Mouse (Mus musculus) layer of hippocampus, postnatal 10 days (tissue): ENCODE results near the gene Gria1. TPM values are rescaled to one million over a fixed set of nuclear protein-coding genes. Genes with fewer than 3 reads are reported as not detected.
A peak's percentile ranks its signal among the peaks of the same experiment; 100 is the strongest.

Experiments
- DNase-seq, 2 experiments: peaks; one replicate each; pipeline ENCODE4 v3.0.0; 2021; ENCODE audit warnings: low spot score in 2 of 2
- total RNA-seq, 2 experiments: library from RNA; stranded (reverse); gene quantifications; 2 replicates each; pipeline ENCODE4 v1.2.3; 2021

Gene Gria1
- total RNA-seq, 2 experiments from 2014 or later: 456 to 489 TPM

DNA sequence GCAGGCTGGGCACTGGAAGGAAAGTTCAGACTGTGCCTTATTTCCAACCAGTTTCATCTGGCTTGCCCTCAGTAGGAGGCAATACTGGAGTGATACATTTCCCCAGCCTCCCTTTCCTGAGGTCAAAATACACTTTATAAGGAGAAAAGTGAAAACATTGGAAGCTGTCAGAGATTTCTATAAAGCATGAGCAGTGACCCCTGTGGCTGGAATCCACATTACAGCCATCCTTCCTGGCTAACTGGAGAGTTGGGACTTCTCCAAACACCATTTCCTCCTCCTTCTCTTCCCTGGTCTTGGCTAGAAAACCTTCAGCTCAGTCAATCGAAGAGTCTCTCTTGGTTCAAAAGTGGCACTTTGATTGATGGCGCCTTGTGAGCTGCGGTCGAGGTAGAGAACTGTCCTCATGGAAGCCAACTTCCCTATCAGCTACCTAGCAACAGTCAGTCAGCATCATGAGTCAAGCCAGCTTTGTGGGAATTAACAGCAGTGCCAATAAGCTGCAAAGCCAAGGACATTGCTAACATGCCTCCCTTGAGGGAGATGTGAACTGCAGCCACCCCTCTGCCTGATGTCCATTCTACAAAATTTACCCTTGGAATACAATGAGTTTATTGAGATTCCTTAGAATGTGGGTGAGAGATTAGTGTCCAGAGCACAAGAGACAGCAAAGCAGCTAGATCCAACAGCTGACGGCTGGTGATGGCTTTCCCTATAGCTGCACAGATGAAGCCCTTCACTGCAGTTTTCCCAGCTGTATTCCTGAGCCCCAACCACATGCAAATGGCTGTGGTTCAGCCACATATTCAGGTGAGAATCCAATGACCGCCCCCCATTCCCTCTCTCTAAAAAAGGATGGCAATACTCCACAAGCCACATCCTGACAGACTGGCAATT, 40.7 kb downstream of the Gria1 start:
- peak in 1 of 2 experiments; percentile 35 for DNase-seq

DNA sequence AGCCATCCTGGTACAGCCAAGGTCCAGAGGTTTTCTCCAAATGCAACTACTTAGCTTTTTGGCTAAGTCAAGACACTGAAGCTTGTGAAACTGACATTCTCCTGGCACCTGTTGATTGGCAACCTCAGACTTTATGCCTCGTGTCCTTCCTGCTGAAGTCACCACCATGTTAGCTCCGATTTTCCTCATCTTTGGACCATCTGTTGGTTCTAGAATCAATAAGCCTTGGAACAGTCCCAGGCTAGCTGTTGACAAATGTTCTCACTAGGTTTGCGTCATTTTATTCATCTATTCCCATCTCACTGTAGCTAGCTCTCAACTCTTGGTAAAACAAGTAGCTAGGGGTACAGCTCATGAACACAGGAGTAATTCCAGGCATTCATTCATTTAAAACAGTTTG, 51.3 kb downstream of the Gria1 start:
- no peak for DNase-seq

DNA sequence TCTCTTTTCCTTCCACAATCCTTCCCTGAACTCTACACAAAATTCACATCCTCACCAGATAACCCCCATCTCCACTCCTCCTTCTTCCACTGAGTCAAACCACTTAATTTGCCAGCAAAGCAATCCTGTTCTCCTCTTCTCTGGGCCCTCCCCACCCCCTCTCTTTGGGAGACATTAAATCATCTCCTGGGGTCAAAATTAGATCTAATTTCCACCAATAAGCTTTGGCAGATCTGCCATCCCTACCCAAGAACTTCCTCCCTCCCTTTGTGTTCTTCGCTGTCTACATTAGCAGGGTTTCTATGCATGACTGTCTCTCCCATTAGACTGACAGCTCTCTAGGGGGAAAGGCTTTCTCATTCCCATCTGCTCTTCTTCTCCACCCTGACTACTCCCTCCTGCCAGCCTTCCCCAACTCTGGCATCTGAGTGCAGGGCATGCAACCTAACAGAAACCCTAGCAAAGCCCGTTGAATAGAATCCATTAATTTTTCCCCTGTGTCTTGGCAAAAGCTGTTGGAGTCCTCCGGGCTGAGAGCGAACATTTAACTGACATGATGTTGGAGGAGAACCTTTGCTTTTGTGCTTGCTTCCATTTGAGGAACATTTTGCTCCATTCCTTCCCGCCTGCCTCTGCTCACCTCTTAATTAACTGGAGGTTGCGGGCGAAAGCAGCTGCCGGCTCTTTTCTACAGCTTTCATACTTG, 59.2 kb downstream of the Gria1 start:
- peak; percentile 23 to 40 for DNase-seq

DNA sequence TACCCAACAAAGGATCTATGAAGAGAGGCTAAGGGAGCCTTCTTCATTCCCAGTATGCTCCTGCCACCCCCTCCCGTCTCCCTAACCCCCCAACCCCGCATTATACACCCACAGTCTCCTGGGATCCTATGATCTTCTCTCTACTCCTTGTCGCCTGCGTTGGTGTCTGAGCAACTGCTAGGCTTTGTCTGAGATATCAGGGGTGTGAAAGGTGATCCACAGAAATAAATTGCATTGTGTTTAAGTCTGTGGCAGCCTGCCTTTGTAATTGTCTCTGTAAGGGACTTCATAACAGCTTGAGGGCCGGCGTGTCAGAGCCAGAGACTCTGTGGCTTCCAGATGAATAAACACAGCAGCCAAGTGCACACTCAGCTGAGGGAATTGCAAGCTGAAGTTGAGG, 61.0 kb downstream of the Gria1 start:
- DNase-seq: no peak

DNA sequence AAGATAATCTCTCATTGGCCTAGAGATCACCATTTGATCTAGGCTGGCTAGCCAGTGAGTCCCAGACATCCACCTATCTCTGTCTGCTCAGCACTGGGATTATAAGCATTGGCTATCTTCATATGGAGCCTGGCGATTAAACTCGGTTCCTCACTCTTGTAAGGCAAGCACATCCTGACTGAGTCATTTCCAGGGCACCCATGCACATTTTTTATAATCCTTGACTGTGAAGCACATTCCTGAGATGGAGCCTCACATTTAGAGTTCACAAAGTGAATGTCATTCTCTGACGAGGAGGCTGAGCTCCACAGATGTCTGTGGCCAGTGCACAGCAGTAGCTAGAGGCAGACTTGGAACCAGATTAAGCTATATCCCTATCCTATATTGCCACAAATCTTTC, 68.2 kb downstream of the Gria1 start:
- no peak for DNase-seq

DNA sequence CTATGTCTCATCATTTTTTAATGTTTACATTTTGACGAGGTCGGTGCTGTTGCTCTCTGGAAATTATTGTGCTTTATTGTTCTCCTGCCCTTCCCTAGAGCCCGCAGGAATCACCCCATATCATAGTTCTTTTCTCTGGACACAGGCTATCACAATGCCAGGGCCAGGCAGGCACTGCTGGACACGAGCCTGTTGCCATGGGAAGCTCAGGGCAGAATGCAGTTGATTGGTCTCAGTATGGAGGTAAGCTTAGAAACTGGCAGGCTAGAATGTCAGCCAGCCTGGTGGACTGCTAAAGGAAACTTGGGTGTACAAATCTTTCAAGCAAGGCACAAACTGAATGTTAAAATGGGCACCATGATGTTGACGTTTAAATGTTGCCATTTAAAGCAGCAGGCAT, 78.3 kb downstream of the Gria1 start:
- DNase-seq: peak in 1 of 2 experiments; percentile 23

DNA sequence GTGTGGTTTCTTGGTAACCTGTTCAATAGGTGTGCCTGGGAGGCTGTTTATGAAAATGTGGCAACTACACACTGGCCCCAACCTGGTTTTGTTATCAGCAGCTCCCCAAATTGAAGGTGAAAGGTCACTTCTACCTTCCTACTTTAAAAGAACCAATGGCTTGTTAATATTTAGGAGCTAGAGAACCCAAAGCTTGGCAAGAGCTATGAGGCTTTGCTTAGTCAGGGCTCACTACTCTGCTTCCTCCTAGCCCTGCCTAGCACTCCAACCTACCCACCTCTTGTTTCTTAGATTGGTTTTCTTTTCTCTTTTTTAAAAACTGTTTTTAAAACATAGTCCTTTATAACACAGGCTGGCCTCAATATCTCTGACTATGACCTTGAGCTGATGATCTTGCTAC, 79.5 kb downstream of the Gria1 start:
- no peak for DNase-seq

DNA sequence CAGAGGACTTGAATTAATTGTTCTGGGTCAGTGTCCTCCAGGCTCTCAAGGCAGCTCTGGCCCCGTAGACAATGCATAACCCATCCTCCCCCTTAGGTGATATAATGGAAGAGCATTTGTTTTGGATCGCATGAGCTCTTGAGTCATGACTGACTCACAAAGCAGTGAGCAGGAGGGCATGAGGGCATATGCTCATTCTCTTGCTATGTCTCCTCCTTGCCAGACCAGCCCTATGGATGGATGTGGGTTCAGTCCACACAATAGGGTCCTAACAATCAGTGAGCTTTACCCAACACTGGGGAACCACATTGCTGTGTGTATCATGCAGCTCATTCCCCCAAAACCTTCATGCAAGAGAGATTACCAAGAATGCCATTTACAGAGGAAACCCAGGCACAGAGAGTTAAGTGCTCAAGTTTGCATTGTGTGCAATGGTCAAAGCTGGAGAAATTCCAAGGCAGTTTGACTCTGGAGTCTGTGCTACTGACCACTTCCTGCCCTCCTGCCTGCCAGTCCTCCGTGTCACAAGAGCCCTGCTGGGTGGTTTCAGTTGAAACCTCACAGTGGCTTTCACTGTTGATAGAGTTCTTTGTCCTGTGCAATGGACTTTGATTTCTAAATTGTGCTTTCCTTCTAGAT, 80.2 kb downstream of the Gria1 start:
- DNase-seq: no peak

DNA sequence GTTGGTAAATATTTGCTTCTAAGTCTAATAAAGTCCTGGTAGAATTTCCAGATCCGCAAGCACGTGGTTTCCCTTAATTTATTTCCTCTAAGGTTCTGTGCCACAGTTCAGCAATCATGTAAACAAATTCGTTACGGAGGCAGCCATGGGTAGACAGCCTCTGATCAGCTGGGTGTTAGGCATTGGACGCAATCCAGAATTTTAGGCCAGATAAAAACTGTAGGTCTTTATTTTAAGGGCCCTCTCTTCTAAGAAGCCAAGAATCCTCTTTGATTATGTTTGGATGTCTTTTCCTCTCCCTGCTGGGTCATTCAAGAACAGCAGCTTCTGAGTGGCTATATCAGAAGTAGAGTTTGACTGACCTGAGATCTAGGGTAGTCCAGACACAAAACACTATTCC, 89.3 kb downstream of the Gria1 start:
- DNase-seq: no peak

DNA sequence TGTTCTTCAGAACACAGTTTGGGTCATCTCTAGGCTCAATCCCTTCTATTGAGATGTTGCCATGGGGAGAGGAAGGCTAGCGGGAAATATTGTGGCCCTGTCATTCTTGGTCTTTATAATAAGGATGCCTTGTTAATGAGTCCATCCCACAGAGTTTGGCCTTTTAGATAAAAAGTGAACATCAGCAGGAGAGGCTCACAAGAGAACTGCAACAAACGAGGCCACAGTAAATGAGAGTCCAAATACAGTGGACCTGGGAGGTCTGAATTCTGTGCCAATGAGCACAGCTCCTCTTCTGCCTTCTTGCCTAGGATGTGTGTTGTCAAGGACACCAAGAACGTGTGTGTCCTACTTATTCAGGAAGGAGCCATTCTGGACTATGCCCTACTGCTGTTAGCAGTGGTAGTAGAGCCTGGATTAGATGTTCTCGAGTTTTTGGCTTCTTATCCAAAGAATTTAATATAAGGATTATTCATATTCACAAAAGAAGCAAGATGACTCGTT, 92.6 kb downstream of the Gria1 start:
- no peak for DNase-seq

DNA sequence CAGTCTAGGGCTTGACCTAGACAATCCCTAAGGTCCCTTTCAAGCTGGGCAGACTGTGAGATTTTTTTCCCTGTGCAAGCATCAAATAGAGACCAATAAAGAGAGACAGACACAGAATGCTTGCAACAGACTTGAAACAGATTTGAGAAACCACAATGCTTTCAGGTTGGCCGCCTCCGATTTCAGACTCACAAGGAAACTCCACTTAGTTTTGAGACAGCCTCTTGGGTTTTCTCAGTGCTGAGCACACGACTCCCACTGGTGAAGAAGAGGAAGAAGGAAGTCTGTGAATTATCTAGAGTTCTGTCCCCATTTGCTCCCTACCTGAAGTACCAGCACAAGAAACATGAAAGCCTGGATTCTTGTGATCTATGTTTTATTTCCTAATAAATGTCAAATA, 94.5 kb downstream of the Gria1 start:
- no peak for DNase-seq

DNA sequence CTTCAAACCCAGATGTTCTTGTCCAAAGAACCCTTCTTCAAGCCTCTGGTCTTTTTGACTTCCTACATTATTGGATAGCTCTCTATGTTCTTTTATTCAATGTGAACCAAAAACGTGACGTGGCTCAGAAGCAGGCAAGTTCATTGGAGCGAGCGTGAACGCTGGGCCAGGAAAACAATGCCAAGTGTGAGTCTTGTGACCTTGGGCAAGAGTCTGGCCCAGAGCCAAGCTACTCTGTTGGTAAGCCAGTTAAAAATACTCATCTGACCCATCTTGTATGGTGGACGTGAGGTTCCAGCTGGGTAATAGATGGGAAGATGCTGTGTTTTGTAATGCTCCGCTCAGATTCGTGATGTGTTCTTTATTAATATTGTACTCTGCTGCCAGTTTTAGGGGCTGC, 101.2 kb downstream of the Gria1 start:
- DNase-seq: peak; percentile 32 to 45

DNA sequence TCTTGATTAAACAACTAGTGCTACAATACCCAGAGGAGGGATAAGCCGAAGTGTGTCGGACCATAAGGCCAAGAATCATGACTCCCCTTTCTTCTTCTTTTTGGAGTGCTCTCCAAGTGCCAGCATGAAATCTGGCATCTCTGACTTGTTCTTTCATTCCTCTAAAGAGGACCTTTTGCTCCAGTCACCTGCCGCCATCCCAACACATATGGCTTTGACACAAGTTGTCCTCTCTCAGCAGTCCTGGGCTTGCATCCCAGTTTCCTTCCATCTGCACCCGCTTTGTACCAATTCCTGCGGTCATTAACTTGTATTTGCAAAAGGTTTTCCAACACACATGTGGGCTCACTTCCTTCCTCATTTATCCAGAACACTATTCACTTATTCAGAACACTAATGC, 103.2 kb downstream of the Gria1 start:
- DNase-seq: no peak

DNA sequence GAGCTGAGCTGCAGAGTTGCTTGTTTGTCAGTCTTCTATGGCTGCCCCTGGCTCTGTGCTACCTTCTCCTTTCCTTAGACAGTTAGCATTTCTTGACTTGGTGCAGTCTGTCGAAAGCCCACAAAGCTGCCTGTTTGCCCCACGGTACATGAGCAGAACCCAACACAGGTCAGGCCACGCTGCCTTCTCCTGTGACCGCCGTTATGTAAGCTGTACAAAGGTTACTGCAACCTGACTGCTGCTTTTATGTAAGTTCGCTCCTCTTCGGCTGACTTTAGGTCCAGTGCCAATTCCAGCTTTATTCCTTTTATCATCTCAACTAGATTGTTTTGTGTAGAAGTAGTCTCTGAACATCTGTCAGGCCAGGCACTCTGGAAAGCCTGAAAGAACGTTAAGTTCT, 115.9 kb downstream of the Gria1 start:
- no peak for DNase-seq

DNA sequence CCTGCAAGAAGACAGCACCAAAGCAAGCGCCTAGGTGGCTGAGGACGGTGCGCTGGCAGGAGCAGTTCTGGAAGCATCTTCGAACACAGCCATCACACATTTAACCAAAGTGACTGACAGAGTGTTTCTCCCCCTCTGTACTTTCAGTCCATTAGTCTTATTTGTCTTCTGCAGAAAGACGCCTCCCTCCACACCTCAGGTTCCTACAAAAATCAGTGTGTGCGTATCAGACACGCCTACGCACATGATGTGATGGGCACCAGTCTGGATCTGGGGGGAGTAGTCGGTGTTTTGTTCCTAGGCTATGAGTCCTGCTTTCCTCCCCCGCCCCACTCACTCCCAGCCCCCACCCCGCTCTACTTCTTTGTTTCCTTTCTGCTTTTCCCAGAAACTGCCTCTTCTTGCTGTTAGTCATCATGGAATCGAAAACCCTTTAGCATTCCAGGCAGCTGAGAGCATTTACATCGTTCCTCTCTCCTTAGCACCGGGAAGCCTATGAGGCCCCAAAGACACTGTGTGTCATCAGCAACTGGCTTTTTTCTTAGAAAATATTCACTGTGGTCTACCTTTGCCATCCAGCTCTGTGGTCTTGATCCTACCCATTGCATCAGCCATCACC, 129.1 kb downstream of the Gria1 start:
- DNase-seq: no peak

DNA sequence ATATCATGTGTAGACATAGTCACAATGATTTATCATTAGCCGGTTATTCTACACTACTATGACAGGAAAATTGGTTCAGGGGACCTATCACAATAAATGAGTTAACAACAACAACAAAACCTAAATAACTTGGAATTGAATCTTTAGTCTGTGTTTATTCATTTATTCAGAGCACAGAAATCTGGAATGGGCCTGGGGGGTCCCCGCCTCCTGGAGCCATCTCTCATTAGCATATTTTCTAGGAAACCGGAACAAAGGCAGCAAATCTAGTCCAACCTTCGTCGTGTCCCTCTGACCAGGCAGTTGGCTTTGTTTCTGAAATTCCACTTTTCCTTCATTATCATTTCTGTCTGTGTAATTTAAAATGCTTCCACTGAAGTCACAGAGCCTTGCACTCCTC, 132.5 kb downstream of the Gria1 start:
- DNase-seq: no peak

DNA sequence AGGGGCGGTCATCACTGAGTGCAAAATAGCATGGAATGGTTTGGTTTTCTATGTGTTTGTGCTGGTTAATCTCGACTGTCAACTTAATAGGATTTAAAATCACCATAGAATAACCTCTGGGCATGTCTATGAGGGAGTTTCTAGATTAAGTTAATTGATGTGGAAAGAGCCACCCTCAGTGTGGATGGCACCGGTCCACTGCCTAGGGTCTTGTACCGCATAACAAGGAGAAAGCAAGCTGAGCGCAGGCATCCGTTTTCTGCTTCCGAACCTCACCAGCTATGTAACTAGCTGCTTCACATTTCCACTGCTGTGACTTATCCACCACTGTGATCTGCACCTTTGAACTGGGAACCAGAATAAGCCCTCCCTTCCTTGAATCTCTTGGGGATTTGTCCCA, 134.0 kb downstream of the Gria1 start:
- DNase-seq: no peak

DNA sequence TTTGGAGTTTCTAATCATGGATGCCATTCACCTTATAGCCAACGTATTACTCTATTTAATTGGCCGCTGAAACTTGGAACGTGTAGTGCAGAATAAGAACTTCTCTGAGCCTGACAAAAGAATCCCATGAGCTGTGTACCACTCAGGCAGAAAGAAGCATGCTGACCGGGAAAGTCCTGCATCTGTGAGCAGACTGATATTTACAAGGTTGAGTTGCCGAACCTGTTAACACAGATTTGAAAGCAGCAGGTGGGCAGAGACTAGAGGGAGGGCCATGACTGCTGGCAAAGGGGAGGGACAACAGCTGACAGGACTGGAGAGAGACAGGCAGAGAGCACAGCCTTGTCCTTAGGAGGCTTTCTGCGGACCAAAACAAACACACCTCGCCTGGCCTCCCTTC, 134.5 kb downstream of the Gria1 start:
- DNase-seq: no peak

DNA sequence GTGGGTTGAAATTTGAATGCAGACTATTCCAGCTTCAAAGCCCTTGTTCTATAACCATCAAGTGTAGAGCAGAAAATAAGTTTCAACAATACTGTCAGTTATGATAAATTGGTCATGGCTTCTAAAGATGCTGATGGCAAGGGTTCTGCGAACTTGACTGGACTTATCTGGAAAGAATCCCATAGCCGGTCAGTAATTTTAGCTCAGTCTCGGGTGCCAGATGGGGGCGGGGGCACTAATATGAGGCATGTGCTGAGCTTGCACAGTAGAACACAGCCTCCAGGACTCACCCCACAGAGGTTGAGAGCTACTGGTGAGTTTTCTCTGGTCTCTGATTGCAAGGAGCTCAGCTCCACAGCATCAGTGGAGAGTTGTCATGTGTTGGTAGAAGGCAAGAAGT, 140.5 kb downstream of the Gria1 start:
- DNase-seq: no peak

DNA sequence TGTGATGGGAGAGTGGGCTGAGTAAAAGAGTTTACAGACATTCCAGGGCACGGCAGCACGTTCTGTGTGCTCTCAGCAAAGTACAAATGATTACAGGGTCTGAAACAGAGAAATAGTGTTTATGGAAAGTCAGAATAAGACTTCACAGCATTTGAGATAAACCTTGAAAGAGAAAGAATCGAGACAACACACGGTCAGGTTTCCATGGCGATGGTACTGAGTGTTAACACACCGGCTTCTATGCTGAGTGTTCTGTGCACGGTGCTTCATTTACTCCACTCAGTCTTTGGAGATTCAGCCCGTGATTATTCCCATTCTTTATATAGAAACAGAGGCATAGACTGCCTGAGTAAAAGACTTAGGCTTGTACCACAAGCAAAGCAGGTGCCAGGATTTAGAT, 143.8 kb downstream of the Gria1 start:
- DNase-seq: no peak

DNA sequence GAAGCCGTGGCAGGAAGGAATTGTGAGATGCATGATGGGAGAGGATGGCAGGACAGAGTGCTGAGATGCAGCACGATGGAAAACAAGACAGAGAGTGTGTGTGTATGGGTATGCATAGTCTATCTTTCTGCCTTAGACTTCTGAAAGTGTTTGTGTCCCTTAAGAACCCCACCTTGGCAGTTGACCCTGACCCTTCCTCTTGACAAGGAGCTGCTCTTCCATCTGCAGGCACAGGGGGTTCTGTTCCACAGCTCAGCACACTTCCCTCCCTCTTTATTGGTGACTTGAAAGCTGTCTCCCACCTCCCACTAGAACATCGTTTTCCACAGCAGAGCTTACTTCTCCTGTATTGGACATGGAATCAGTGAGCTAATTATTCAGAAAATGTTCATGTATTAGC, 148.2 kb downstream of the Gria1 start:
- DNase-seq: no peak

DNA sequence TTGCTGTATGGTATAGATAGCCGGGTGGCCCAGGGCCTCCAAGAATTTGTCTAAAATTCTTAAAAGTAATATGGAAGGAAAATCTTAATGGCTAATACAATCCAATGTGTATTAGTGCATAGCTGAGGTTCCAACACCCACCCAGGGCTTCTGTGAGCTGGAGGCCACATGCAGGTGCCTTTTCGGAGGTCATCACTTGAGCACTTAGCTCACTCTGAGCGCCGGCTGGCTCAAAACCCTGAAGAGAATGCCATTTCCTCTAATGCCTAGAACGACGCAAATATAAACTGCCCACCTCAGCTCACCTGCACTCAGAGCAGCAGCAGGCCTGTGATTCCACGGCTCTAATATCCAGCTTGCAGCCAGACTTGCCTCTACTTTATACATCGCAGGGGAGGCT, 148.9 kb downstream of the Gria1 start:
- DNase-seq: no peak
